Mouse (Mus musculus): ENCODE measurements at regions not wholly inside any gene's neighbourhood (a gene's known extent, or its start where the extent isn't known, plus 50 kb on each side); places are given as distances from the start of the nearest gene placed in this dataset.

- no peaks in the 10 kb centered on the region for H3K27me3 ChIP-seq (ENCODE audit: control insufficient read depth, insufficient read depth, low read length)
- DNase-seq (ENCODE audit: low spot score): no peak
These were observed 547.9 kb upstream of the Jmjd1c start for GRCm38 (mm10) chr10:66548073-66548472.

GRCm38 (mm10) chr10:66552919-66553318, 543.0 kb upstream of the Jmjd1c start:
- H3K9me3 ChIP-seq (ENCODE audit: control insufficient read depth, low read length): no peaks in the 10 kb centered on the region
- H3K4me1 ChIP-seq (replicated peaks; ENCODE audit: control insufficient read depth, insufficient read depth, low read length): no peaks in the 10 kb centered on the region
- DNase-seq (ENCODE audit: low spot score): no peak

More at GRCm38 (mm10) chr10:66548073-66548472, 547.9 kb upstream of the Jmjd1c start:
- 81% methylated on average over 4 of the region's 4 CpGs for WGBS
- no peak for ATAC-seq (ENCODE audit: low FRiP score)
- H3K36me3 ChIP-seq (ENCODE audit: control insufficient read depth, insufficient read depth, low read length): no peaks in the 10 kb centered on the region
- no peaks in the 10 kb centered on the region for H3K9me3 ChIP-seq (ENCODE audit: control insufficient read depth, low read length)
- no peak overlapping the region for H3K4me2 ChIP-seq (replicated peaks; ENCODE audit: low read depth, low read length)
- H3K27ac ChIP-seq (ENCODE audit: low read depth, low read length): no peak overlapping the region
- H3K4me1 ChIP-seq (replicated peaks; ENCODE audit: control insufficient read depth, insufficient read depth, low read length): no peaks in the 10 kb centered on the region
- H3K9ac ChIP-seq (ENCODE audit: low read depth, low read length): no peak overlapping the region
- H3K4me3 ChIP-seq (ENCODE audit: low read depth, low read length): no peak overlapping the region

DNA sequence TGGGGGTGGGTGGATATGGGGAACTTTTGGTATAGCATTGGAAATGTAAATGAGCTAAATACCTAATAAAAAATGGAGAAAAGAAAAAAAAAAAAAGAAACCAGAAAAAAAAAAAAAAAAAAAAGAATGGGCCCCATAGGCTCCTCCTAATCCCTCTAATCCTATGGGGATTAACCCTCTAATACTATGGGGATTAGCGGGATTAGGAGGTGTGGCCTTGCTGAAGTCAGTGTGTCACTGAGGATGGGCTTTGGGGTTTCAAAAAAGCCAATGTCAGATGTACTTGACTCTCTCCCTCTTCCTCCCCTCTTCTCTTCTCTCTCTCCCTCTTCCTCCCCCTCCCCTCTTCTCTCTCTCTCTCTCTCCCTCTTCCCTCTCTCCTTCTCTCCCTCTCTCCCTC, 541.7 kb upstream of the Jmjd1c start:
- no peak for ATAC-seq (ENCODE audit: low FRiP score)
- H3K4me3 ChIP-seq (ENCODE audit: low read depth, low read length): no peak overlapping the region
- H3K27ac ChIP-seq (ENCODE audit: low read depth, low read length): no peak overlapping the region
- no peaks in the 10 kb centered on the region for H3K4me1 ChIP-seq (replicated peaks; ENCODE audit: control insufficient read depth, insufficient read depth, low read length)
- no peak overlapping the region for H3K9ac ChIP-seq (ENCODE audit: low read depth, low read length)
- no peaks in the 10 kb centered on the region for H3K9me3 ChIP-seq (ENCODE audit: control insufficient read depth, low read length)
- no peak for DNase-seq (ENCODE audit: low spot score)
- H3K4me2 ChIP-seq (replicated peaks; ENCODE audit: low read depth, low read length): no peak overlapping the region
- H3K27me3 ChIP-seq (ENCODE audit: control insufficient read depth, insufficient read depth, low read length): no peaks in the 10 kb centered on the region
- WGBS: 92% methylated on average over 1 of the region's 1 CpGs
- no peaks in the 10 kb centered on the region for H3K36me3 ChIP-seq (ENCODE audit: control insufficient read depth, insufficient read depth, low read length)

More at GRCm38 (mm10) chr10:66552919-66553318, 543.0 kb upstream of the Jmjd1c start:
- H3K4me3 ChIP-seq (ENCODE audit: low read depth, low read length): no peak overlapping the region
- no peak for ATAC-seq (ENCODE audit: low FRiP score)
- H3K4me2 ChIP-seq (replicated peaks; ENCODE audit: low read depth, low read length): no peak overlapping the region
- no peaks in the 10 kb centered on the region for H3K27me3 ChIP-seq (ENCODE audit: control insufficient read depth, insufficient read depth, low read length)
- no peak overlapping the region for H3K27ac ChIP-seq (ENCODE audit: low read depth, low read length)
- 79% methylated on average over 3 of the region's 3 CpGs for WGBS
- H3K9ac ChIP-seq (ENCODE audit: low read depth, low read length): no peak overlapping the region
- H3K36me3 ChIP-seq (ENCODE audit: control insufficient read depth, insufficient read depth, low read length): no peaks in the 10 kb centered on the region

- DNase-seq (ENCODE audit: low spot score) (peak; percentile 31), ATAC-seq (ENCODE audit: low FRiP score) (peak; percentile 92)
- Histone ChIP-seq H3K9me3 (ENCODE audit: control insufficient read depth, low read length) (no peaks in the 10 kb centered on the region), H3K4me3 (ENCODE audit: low read depth, low read length) (no peak overlapping the region), H3K27me3 (ENCODE audit: control insufficient read depth, insufficient read depth, low read length) (no peaks in the 10 kb centered on the region), H3K4me1 (replicated peaks; ENCODE audit: control insufficient read depth, insufficient read depth, low read length) (no peaks in the 10 kb centered on the region), H3K9ac (ENCODE audit: low read depth, low read length) (no peak overlapping the region), H3K36me3 (ENCODE audit: control insufficient read depth, insufficient read depth, low read length) (no peaks in the 10 kb centered on the region), H3K27ac (ENCODE audit: low read depth, low read length) (no peak overlapping the region), H3K4me2 (replicated peaks; ENCODE audit: low read depth, low read length) (no peak overlapping the region)
- WGBS: 29% methylated on average over 6 of the region's 6 CpGs
These were observed 537.7 kb upstream of the Jmjd1c start for GRCm38 (mm10) chr10:66558097-66558840.

DNA sequence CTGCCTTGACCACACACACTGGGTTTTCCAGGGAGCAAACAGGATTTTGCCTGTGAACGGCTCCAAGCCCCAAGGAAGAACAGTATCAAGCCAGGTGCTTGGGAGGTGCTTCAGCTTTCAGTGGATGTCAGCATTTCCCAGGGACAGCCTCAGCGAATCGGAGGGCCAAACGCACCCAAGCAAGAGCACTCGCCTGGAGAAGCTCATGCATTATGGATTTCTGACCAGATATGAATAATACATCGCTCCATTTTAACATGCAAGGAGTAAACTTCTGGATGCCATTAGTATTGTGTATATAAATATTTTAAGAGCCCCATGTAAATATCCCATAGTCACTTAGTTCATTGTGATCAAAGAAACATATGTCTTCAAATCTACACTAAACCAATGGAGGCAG, 530.6 kb upstream of the Jmjd1c start:
- Histone ChIP-seq H3K9me3 (ENCODE audit: control insufficient read depth, low read length) (no peaks in the 10 kb centered on the region), H3K4me2 (replicated peaks; ENCODE audit: low read depth, low read length) (no peak overlapping the region), H3K27me3 (ENCODE audit: control insufficient read depth, insufficient read depth, low read length) (no peaks in the 10 kb centered on the region), H3K4me1 (replicated peaks; ENCODE audit: control insufficient read depth, insufficient read depth, low read length) (no peaks in the 10 kb centered on the region), H3K36me3 (ENCODE audit: control insufficient read depth, insufficient read depth, low read length) (no peaks in the 10 kb centered on the region), H3K27ac (ENCODE audit: low read depth, low read length) (no peak overlapping the region), H3K4me3 (ENCODE audit: low read depth, low read length) (no peak overlapping the region), H3K9ac (ENCODE audit: low read depth, low read length) (no peak overlapping the region)
- WGBS: 78% methylated on average over 6 of the region's 6 CpGs
- DNase-seq (ENCODE audit: low spot score) (no peak), ATAC-seq (ENCODE audit: low FRiP score) (peak; percentile 30; the same call in 1 of the 2 replicates)

DNA sequence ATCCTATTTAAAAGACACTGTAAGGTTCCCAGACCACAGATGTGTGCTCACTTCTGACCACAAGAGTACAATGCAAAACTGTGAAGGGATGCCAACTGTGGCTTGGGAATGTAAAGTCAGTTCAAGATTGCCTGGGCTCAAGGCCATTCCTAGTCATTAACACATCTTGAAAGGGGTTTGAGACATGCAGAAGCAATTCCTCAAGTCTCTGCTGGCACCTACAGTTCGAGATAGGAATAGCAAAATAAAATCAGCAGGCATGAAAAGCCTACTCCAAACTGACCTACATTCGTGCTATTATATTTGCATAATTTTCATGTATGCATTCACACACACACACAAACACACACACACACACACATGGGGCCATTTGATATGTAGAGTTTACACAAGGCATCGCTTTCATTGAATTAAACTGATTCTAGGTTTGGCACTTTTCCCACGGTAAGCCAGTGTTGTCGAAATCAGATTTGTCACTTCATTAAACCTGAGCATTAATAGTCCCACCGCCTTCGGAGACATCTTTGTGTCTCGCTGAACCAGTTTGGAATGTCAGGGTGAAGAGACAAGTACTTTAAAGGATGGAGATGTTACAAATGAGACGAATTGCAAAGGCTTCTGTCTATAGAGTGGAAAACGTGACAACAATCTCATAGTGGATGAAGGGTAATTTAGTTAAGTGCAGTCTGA, 520.9 kb upstream of the Jmjd1c start:
- 51% methylated on average over 10 of the region's 10 CpGs for WGBS
- DNase-seq (ENCODE audit: low spot score) (peak; percentile 43), ATAC-seq (ENCODE audit: low FRiP score) (peak; percentile 43; the same call in 1 of the 2 replicates)
- no peaks in the 10 kb centered on the region for H3K9me3 ChIP-seq (ENCODE audit: control insufficient read depth, low read length)
- no peak overlapping the region for H3K9ac ChIP-seq (ENCODE audit: low read depth, low read length)
- no peaks in the 10 kb centered on the region for H3K36me3 ChIP-seq (ENCODE audit: control insufficient read depth, insufficient read depth, low read length)
- no peak overlapping the region for H3K27ac ChIP-seq (ENCODE audit: low read depth, low read length)
- H3K4me2 ChIP-seq (replicated peaks; ENCODE audit: low read depth, low read length): no peak overlapping the region
- no peak overlapping the region for H3K4me3 ChIP-seq (ENCODE audit: low read depth, low read length)
- no peaks in the 10 kb centered on the region for H3K4me1 ChIP-seq (replicated peaks; ENCODE audit: control insufficient read depth, insufficient read depth, low read length)
- H3K27me3 ChIP-seq (ENCODE audit: control insufficient read depth, insufficient read depth, low read length): no peaks in the 10 kb centered on the region

DNA sequence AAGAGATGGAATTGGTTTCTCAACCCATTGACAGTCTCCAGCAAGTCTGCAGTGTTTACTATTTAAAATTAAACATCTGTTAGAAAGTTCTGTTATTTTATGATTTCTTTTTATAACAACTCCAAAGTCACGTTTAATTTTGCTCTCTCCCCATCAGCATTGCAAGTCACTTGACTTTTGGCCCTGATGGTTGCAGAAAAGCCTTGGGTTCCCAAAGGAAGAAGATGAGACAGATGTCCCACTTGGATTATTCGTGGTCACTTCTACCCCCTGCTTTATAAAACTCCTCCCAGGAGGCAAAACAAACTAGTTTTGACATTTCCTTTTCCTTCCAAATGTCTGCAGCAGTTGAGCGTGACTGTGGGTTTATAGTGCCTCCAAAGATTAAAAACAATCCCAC, 502.9 kb upstream of the Jmjd1c start:
- DNase-seq (ENCODE audit: low spot score): no peak
- H3K4me2 ChIP-seq (replicated peaks; ENCODE audit: low read depth, low read length): no peak overlapping the region
- WGBS: 74% methylated on average over 3 of the region's 3 CpGs

GRCm38 (mm10) chr10:66593506-66593905, 502.4 kb upstream of the Jmjd1c start:
- H3K9ac ChIP-seq (ENCODE audit: low read depth, low read length): no peak overlapping the region
- WGBS: 67% methylated on average over 6 of the region's 6 CpGs
- no peak for DNase-seq (ENCODE audit: low spot score)
- H3K36me3 ChIP-seq (ENCODE audit: control insufficient read depth, insufficient read depth, low read length): no peaks in the 10 kb centered on the region
- H3K27me3 ChIP-seq (ENCODE audit: control insufficient read depth, insufficient read depth, low read length): no peaks in the 10 kb centered on the region
- no peak overlapping the region for H3K27ac ChIP-seq (ENCODE audit: low read depth, low read length)
- ATAC-seq (ENCODE audit: low FRiP score): no peak
- no peak overlapping the region for H3K4me2 ChIP-seq (replicated peaks; ENCODE audit: low read depth, low read length)
- H3K9me3 ChIP-seq (ENCODE audit: control insufficient read depth, low read length): no peaks in the 10 kb centered on the region
- H3K4me3 ChIP-seq (ENCODE audit: low read depth, low read length): no peak overlapping the region
- H3K4me1 ChIP-seq (replicated peaks; ENCODE audit: control insufficient read depth, insufficient read depth, low read length): no peaks in the 10 kb centered on the region

More for the DNA sequence above, 502.9 kb upstream of the Jmjd1c start:
- no peaks in the 10 kb centered on the region for H3K4me1 ChIP-seq (replicated peaks; ENCODE audit: control insufficient read depth, insufficient read depth, low read length)
- H3K9ac ChIP-seq (ENCODE audit: low read depth, low read length): no peak overlapping the region
- no peak for ATAC-seq (ENCODE audit: low FRiP score)
- H3K36me3 ChIP-seq (ENCODE audit: control insufficient read depth, insufficient read depth, low read length): no peaks in the 10 kb centered on the region
- H3K27me3 ChIP-seq (ENCODE audit: control insufficient read depth, insufficient read depth, low read length): no peaks in the 10 kb centered on the region
- no peaks in the 10 kb centered on the region for H3K9me3 ChIP-seq (ENCODE audit: control insufficient read depth, low read length)
- no peak overlapping the region for H3K4me3 ChIP-seq (ENCODE audit: low read depth, low read length)
- no peak overlapping the region for H3K27ac ChIP-seq (ENCODE audit: low read depth, low read length)

DNA sequence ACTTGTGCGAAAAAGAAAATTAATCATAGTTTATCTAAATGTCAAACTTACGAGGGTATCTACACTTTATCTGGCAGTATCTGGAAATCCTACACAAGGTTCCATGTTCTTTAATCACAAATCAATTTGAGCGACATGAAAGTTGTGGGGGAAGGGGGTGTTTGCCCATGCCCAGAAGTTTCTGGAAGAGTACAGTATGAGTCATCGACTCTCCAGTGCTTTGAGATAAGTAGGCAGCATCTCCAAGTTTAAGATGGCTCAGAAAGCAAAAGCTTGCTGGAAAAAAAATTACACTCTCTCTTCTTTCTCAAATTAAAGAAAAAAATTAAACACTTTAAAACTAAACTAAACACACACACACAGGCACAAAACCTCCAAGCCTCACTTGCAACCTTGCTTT, 498.0 kb upstream of the Jmjd1c start:
- H3K27me3 ChIP-seq (ENCODE audit: control insufficient read depth, insufficient read depth, low read length): no peaks in the 10 kb centered on the region
- H3K36me3 ChIP-seq (ENCODE audit: control insufficient read depth, insufficient read depth, low read length): no peaks in the 10 kb centered on the region
- H3K27ac ChIP-seq (ENCODE audit: low read depth, low read length): no peak overlapping the region
- ATAC-seq (ENCODE audit: low FRiP score): no peak
- no peak overlapping the region for H3K9ac ChIP-seq (ENCODE audit: low read depth, low read length)
- WGBS: 91% methylated on average over 4 of the region's 4 CpGs
- H3K4me2 ChIP-seq (replicated peaks; ENCODE audit: low read depth, low read length): no peak overlapping the region
- H3K9me3 ChIP-seq (ENCODE audit: control insufficient read depth, low read length): no peaks in the 10 kb centered on the region
- no peak overlapping the region for H3K4me3 ChIP-seq (ENCODE audit: low read depth, low read length)
- DNase-seq (ENCODE audit: low spot score): no peak
- no peaks in the 10 kb centered on the region for H3K4me1 ChIP-seq (replicated peaks; ENCODE audit: control insufficient read depth, insufficient read depth, low read length)

Data from hindbrain, embryonic 11.5 days (tissue).